Mouse (Mus musculus) thymus, postnatal 10 days (tissue): Measurements from ENCODE around the gene Gpr139.

ENCODE experiments used
- DNase-seq, 2 experiments: peaks; one replicate each; pipeline ENCODE4 v3.0.0; 2021; ENCODE audit warnings: low spot score in 2 of 2

The Gpr139 gene

DNA sequence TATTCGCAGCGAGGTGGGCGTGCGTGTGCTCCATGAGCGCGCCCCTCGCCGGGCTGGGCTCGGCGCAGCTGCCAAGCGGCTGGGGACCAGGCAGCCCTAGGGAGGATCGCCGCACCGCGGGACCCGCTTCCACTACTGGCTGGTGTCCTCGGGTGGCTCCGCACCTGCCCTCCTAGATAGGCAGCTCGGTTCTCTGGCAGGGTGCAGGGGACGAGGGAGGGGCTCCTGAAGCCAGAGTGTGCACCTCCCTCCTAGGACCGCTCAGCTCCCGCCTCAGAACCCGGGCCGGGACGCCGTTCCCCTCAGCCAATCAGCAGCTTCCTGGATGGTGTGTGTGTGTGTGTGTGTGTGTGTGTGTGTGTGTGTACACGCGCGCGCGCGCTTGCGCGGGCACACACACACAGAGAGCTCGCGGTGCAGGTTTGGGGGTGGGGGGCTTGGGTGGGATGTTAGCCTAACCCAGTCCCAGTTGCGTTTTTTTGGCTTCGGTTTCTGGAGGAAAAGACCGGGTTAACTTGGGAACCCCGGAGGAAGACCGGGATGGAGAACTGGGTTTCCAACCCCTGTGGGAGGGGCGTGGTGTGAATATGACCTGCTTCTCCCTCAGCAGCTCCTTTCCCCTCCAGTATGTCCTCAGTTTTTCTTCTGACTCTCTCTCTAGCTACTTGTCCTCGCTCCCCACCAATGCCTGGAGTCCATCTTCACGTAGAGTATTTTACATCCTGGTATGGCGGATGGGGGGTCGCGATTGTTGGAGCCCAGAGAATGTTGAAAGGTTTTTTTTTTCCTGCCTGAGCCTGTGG is at the start of gene Gpr139:
Gene Gpr139 (minus strand): TSS at position 263 of the 803 bp plus-strand sequence.
- peak in 1 of 2 experiments; percentile 3 for DNase-seq

DNA sequence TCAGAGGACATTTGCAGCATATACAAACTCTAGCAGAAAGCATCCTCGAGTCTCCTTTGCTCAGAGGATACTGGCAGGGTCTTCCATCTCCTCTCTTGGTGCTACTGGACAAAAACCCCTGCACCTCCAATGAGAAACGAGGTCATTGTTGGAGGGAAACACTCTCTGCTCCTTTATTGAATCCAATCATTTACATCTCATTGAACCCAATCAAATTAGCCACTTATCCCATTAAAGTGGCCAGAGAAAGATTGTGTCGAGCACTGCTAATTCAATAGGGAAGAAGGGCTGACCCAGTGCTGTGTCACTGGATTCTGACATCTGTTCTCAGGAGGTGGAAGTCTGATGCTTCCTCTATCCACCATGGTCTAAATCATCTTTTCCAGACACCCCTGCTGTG is 46.6 kb upstream of the Gpr139 start:
- DNase-seq: no peak

GRCm38 (mm10) chr7:119222706-119223105 is 38.3 kb upstream of the Gpr139 start:
- no peak for DNase-seq

GRCm38 (mm10) chr7:119219121-119219520 is 34.7 kb upstream of the Gpr139 start:
- DNase-seq: no peak

DNA sequence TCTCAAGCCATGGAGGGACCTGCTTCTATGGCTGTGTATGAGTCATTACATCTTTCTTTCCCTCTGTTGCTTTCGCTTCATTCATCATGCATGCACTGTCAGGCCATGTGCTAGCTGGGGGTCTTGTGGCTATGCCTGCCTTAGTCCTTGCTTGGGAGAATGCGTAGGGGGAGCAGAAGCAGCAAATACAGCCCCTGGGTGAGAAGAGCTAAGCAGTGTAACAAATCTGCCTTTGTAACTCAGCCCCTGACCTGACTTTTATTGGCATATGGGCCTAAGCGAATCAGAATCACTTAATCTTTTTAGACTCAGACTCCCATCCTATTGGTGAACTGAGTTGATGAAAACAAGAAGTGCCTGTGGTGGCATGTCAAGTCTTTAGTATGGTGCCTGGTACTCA is 22.8 kb upstream of the Gpr139 start:
- DNase-seq: no peak

DNA sequence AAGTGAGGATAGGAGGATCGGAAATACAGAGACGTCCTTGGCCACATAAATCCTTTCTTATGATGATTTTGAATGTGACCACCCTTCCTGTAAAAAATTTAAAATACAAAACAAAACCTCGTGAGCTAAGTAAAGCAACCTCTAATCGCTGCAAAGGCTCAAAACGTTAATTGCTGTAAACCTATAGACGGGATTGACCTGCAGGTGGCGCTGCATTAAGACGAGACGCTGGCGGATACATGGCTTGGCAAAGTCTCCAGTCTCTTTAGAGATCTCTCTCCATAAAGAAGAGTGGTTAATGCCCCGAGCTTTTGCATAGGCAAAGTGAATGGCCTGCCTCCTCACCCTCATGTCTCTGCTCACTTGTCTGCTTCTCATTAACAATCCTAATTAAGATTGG is 2.0 kb upstream of the Gpr139 start:
- no peak for DNase-seq

GRCm38 (mm10) chr7:119185181-119185940 is 958 bp upstream of the Gpr139 start:
- DNase-seq: no peak

DNA sequence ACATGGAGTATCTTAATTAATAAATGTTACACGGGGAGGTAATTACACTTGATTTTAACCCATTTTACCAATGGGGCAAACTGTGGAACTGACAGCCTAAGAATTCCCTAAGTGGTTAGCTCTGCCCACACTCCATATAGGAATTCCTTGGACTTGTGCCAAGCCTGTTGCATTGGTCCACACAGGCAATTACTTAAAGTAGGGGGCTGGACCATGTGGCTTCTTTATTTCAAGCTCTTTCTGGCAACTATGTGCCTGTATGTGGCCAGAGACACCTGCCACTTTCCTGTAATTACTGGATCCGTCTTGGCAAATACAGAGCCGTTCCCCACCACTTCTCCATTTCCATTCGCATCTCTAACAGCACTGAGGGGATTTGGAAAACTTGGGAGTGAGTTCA is 3.4 kb downstream of the Gpr139 start:
- no peak for DNase-seq

DNA sequence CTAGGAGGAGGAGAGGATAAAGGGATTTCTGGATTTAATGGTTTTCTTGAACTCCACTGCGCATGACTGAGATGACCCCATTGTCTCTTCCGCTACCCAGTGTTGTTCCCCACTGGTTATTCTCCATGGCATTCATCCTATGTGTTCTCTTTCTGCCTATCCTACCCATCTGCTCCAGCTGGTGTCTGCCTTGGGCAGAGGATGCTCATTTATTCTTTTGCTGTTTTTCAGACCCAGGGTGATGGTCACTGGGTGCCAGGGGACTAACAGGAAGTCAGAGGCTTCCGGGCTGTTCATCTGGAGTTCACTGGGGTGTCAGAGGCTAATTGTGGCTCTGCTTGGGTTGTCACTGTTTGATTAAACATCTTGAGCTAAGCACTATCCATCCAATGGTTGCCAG is 24.4 kb downstream of the Gpr139 start:
- DNase-seq: no peak

DNA sequence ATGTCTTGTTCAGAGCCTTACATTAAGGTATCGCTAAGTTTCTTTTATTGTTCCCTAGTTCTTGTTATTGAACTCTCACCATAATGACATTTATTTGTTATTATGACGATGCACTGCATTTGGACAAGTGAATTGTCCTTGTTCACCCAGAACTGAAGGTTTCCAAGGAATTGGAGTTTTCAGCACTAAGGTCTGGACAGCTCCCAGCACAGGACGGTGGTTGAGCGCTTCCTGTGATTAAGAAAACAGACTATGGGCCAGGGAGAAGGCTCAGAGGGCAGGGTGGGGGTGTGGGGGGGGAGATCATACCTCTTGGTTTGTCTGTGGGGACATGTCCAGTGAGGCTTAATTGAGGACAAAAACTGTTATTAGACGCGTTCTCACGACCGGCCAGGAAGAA is 72.6 kb downstream of the Gpr139 start:
- DNase-seq: no peak

GRCm38 (mm10) chr7:119105878-119106277 is 78.5 kb downstream of the Gpr139 start:
- DNase-seq: no peak

DNA sequence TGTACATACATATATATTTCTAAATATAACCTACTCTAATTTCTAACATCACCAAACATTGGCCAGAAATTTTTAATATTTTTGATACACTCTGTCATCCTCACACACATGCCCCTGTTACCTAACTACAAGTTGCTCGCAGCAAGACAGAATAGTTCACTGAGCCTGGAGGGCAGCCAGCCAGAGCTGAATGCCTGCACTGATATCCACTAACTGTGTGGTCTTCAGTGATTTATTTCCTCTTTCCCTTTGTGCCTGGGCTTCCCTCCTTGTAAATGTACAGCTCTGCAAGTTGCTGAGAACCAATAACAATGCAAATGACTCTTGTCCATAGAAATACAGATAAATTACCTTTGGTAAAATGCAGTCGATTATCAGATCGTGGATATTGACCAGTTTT is 87.8 kb downstream of the Gpr139 start:
- DNase-seq: no peak
